Mouse (Mus musculus) left cerebral cortex, postnatal 36 days (tissue): ENCODE results near the gene Galnt10. TPM values are rescaled to one million over a fixed set of nuclear protein-coding genes. Genes with fewer than 3 reads are reported as not detected.
A peak's percentile ranks its signal among the peaks of the same experiment; 100 is the strongest.

Experiments used
- DNase-seq, 2 experiments: peaks; one replicate each; pipeline ENCODE4 v3.0.0; 2021 to 2022; ENCODE audit warnings: low spot score in 2 of 2, mixed read lengths in 1 of 2
- intact Hi-C: fragments of 180-260 bp; cut with DNase I; formaldehyde crosslinking; loops from one replicate; pipeline ENCODE4 v1.15.1; 2025
- total RNA-seq, 2 experiments: library from RNA; stranded (reverse); gene quantifications; 2 replicates each; pipeline ENCODE4 v1.2.3; 2021

The Galnt10 gene
- total RNA-seq = 1 to 10 TPM; 6.3 to 8.1 TPM

- DNase-seq = peak; percentile 85 to 88
- intact Hi-C loops = loop anchor here (2.0 to 5.0 kb wide), 2 partner anchors 37 to 96 kb away; no protein-coding TSS in a partner anchor
Observed at GRCm38 (mm10) chr11:57645018-57645559, at the start of gene Galnt10. Gene Galnt10 (plus strand): TSS chr11:57645442.

- no peak for DNase-seq
- intact Hi-C loops = no loop called here
Observed at GRCm38 (mm10) chr11:57595899-57596298, 49.3 kb upstream of the Galnt10 start.

- intact Hi-C loops = no loop called here
- DNase-seq = peak; percentile 44 to 59
Observed at GRCm38 (mm10) chr11:57598161-57598560, 47.1 kb upstream of the Galnt10 start.

- intact Hi-C loops = no loop called here
- DNase-seq = no peak
Observed at GRCm38 (mm10) chr11:57599304-57599703, 45.9 kb upstream of the Galnt10 start.

- DNase-seq = no peak
- intact Hi-C loops = no loop called here
Observed at GRCm38 (mm10) chr11:57600113-57600512, 45.1 kb upstream of the Galnt10 start.

- intact Hi-C loops = no loop called here
Observed at GRCm38 (mm10) chr11:57600621-57601121, 44.6 kb upstream of the Galnt10 start.

GRCm38 (mm10) chr11:57601806-57602455 lies 43.3 kb upstream of the Galnt10 start:
- DNase-seq = no peak
- intact Hi-C loops = no loop called here

More at GRCm38 (mm10) chr11:57600621-57601121, 44.6 kb upstream of the Galnt10 start:
- peak; percentile 20 to 22 for DNase-seq

GRCm38 (mm10) chr11:57605086-57605485 lies 40.2 kb upstream of the Galnt10 start:
- no peak for DNase-seq
- intact Hi-C loops = no loop called here

- intact Hi-C loops = no loop called here
- no peak for DNase-seq
Observed at GRCm38 (mm10) chr11:57605660-57606059, 39.6 kb upstream of the Galnt10 start.

- DNase-seq = no peak
- intact Hi-C loops = no loop called here
Observed at GRCm38 (mm10) chr11:57614502-57614901, 30.7 kb upstream of the Galnt10 start.

- intact Hi-C loops = no loop called here
Observed at GRCm38 (mm10) chr11:57615286-57615685, 30.0 kb upstream of the Galnt10 start.

GRCm38 (mm10) chr11:57615871-57616270 lies 29.4 kb upstream of the Galnt10 start:
- intact Hi-C loops = no loop called here
- no peak for DNase-seq

More at GRCm38 (mm10) chr11:57615286-57615685, 30.0 kb upstream of the Galnt10 start:
- no peak for DNase-seq

GRCm38 (mm10) chr11:57617526-57618264 lies 27.5 kb upstream of the Galnt10 start:
- intact Hi-C loops = loop anchor here (2.0 kb wide), 1 partner anchor 161 kb away; no protein-coding TSS in a partner anchor
- peak in 1 of 2 experiments; percentile 18 for DNase-seq

GRCm38 (mm10) chr11:57621472-57621871 lies 23.8 kb upstream of the Galnt10 start:
- DNase-seq = no peak

GRCm38 (mm10) chr11:57621876-57622275 lies 23.4 kb upstream of the Galnt10 start:
- no peak for DNase-seq
- intact Hi-C loops = no loop called here

More at GRCm38 (mm10) chr11:57621472-57621871, 23.8 kb upstream of the Galnt10 start:
- intact Hi-C loops = no loop called here

- no peak for DNase-seq
- intact Hi-C loops = no loop called here
Observed at GRCm38 (mm10) chr11:57624490-57624893, 20.8 kb upstream of the Galnt10 start.

- intact Hi-C loops = no loop called here
- no peak for DNase-seq
Observed at GRCm38 (mm10) chr11:57625465-57625864, 19.8 kb upstream of the Galnt10 start.

GRCm38 (mm10) chr11:57627086-57627735 lies 18.0 kb upstream of the Galnt10 start:
- intact Hi-C loops = no loop called here
- DNase-seq = no peak

GRCm38 (mm10) chr11:57631805-57632485 lies 13.3 kb upstream of the Galnt10 start:
- DNase-seq = no peak
- intact Hi-C loops = no loop called here
